In genomic region chr11:77835109-77835508, GRCm38 (mm10) we compare ENCODE assay signal across 16 mouse cellular contexts. TPM values are rescaled to one million over a fixed set of nuclear protein-coding genes. Genes with fewer than 3 reads are reported as not detected.
DNase-seq lines count a peak whose midpoint lies in the region; ATAC-seq and TF ChIP-seq lines count a peak whose summit lies in the region.
"Had no signal": no experiment of that assay in that cellular context is flagged by ENCODE, and none has a peak within 500 bp of the region (broad histone marks: within the 10 kb centered on the region; RNA-seq: fewer than 3 reads in every experiment).

No protein-coding gene starts in this region.

- no peak for TF ChIP-seq EP300 in stomach, postnatal 0 days (optimal IDR thresholded peaks at IDR 0.05)

- peak; percentile 56 for TF ChIP-seq CTCF in layer of hippocampus, adult 2 months (conservative IDR thresholded peaks at IDR 0.05)
- peak; percentile 58 for TF ChIP-seq CTCF in stomach, postnatal 0 days (IDR thresholded peaks at IDR 0.05; ENCODE audit: low read depth)

- 75% methylated on average over 3 of the region's 3 CpGs for WGBS in stomach, postnatal 0 days

- no peak overlapping the region for H3K27ac ChIP-seq in layer of hippocampus, adult 2 months
- no peak overlapping the region for H3K27ac ChIP-seq in stomach, postnatal 0 days (replicated peaks)
- H3K27ac ChIP-seq: lung, embryonic 15.5 days had no signal

- H3K9me3 ChIP-seq in stomach, postnatal 0 days (ENCODE audit: control insufficient read depth, low read length), result no peaks in the 10 kb centered on the region
- H3K9me3 ChIP-seq: lung, embryonic 15.5 days had no signal

- no peak overlapping the region for H3K4me2 ChIP-seq in stomach, postnatal 0 days (replicated peaks; ENCODE audit: low read depth)
- H3K4me2 ChIP-seq: lung, embryonic 15.5 days had no signal

- peak; percentile 36 for DNase-seq in CD4-positive, CD25-positive, alpha-beta regulatory T cell, adult 2 months (ENCODE audit: low read depth, low spot score)
- DNase-seq in layer of hippocampus, adult 2 months (ENCODE audit: low spot score in 2 of 2), result no peak
- no peak for DNase-seq in layer of hippocampus, adult 11-12 months (ENCODE audit: low spot score)
- DNase-seq in thymus, postnatal 0 days (ENCODE audit: low spot score), result peak; percentile 13
- no peak for DNase-seq in thymus, adult 18-20 months
- DNase-seq in stomach, postnatal 0 days (ENCODE audit: low spot score), result no peak
- DNase-seq in frontal cortex, adult 2 months (ENCODE audit: extremely low spot score in 1 of 2, low spot score in 1 of 2), result no peak
- DNase-seq: adrenal gland, postnatal 10 days; kidney, adult 18-20 months; spleen, adult 18-20 months had no signal

- no peaks in the 10 kb centered on the region for H3K4me1 ChIP-seq in stomach, postnatal 0 days (replicated peaks; ENCODE audit: control insufficient read depth, insufficient read depth)
- H3K4me1 ChIP-seq: lung, embryonic 15.5 days had no signal

- H3K36me3 ChIP-seq in stomach, postnatal 0 days (ENCODE audit: control insufficient read depth, insufficient read depth, low read length), result peaks cover 10% of the 10 kb centered on the region; the same call in 1 of the 2 replicates

- no peak for ATAC-seq in CD4-positive, CD25-positive, alpha-beta regulatory T cell, adult 4 months
- ATAC-seq in stomach, postnatal 0 days (ENCODE audit: low FRiP score, low TSS enrichment), result no peak
- ATAC-seq: forebrain, embryonic 16.5 days had no signal

- H3K4me3 ChIP-seq in layer of hippocampus, adult 2 months, result no peak overlapping the region
- no peak overlapping the region for H3K4me3 ChIP-seq in stomach, postnatal 0 days (ENCODE audit: low read depth, low read length)
- H3K4me3 ChIP-seq: lung, embryonic 15.5 days had no signal

- H3K9ac ChIP-seq in stomach, postnatal 0 days (ENCODE audit: low read length), result no peak overlapping the region
- H3K9ac ChIP-seq: lung, embryonic 15.5 days had no signal

- no peaks in the 10 kb centered on the region for H3K27me3 ChIP-seq in stomach, postnatal 0 days (ENCODE audit: control insufficient read depth, insufficient read depth, low read length)
- H3K27me3 ChIP-seq: lung, embryonic 15.5 days had no signal

RNA-seq across cellular contexts. Expression of gene Gm10277, which starts 47.6 kb away (rescaled TPM):
- under 1 TPM; 0.32 to 0.34 TPM for polyA plus RNA-seq in CD4-positive, CD25-positive, alpha-beta regulatory T cell, adult 4 months (2017; shearing (Covaris generic))
- total RNA-seq in layer of hippocampus, adult 2 months (2021), result not detected
- 0.39 and 1.1 TPM in 2 replicates for polyA plus RNA-seq in thymus, postnatal 0 days (2015; fragmentation: Nextera tagmentation; extraction: Ambion mirVana)
- 0.40 TPM in 2 replicates for polyA plus RNA-seq in stomach, postnatal 0 days (2015; fragmentation: Nextera tagmentation; extraction: Ambion mirVana)
- polyA plus RNA-seq in frontal cortex, adult 2 months (2012; rRNA removed), result not detected in 2 replicates
- total RNA-seq: adrenal gland, postnatal 10 days; gastrocnemius, postnatal 4 days; heart, postnatal 25 days; left cerebral cortex, postnatal 36 days had no signal

RNA-seq across cellular contexts. Expression of gene Pipox, which starts 58.8 kb away (rescaled TPM):
- 1 to 10 TPM in 1 of 2 experiments, under 1 TPM in 1; 0.19 to 2.2 TPM for polyA plus RNA-seq in CD4-positive, CD25-positive, alpha-beta regulatory T cell, adult 4 months (2017; shearing (Covaris generic))
- total RNA-seq in layer of hippocampus, adult 2 months (2021), result 1 to 10 TPM in 1 of 2 experiments, under 1 TPM in 1; 0.84 to 1.2 TPM
- 2.8 TPM in 2 replicates for polyA plus RNA-seq in thymus, postnatal 0 days (2015; fragmentation: Nextera tagmentation; extraction: Ambion mirVana)
- 8.4 and 10.1 TPM in 2 replicates for polyA plus RNA-seq in stomach, postnatal 0 days (2015; fragmentation: Nextera tagmentation; extraction: Ambion mirVana)
- polyA plus RNA-seq in frontal cortex, adult 2 months (2012; rRNA removed), result 7.0 and 8.6 TPM in 2 replicates

Comparison
In these comparisons a context has a peak if more than half of its experiments do, and no peak if none do; other contexts are left out.
1. DNase-seq: peak in CD4-positive, CD25-positive, alpha-beta regulatory T cell, adult 2 months (single experiment) and thymus, postnatal 0 days (single experiment); none in layer of hippocampus, adult 2 months (0 of 2), layer of hippocampus, adult 11-12 months (single experiment), thymus, adult 18-20 months (0 of 2), stomach, postnatal 0 days (single experiment) and frontal cortex, adult 2 months (0 of 2).